Mouse (Mus musculus) testis, adult 2 months (tissue): ENCODE measurements around the gene Abcd2.

Source experiments
- CTCF ChIP-seq: fragments of 200-500 bp; IDR thresholded peaks from 2 replicates; pipeline ENCODE4 v1.5.1; 2012; ENCODE audit warnings: low read depth, mild to moderate bottlenecking, inconsistent platforms, low read length, moderate library complexity; ENCODE audit not compliant: control insufficient read depth, insufficient read depth, insufficient replicate concordance
- POLR2A ChIP-seq: fragments of 200-500 bp; IDR thresholded peaks from 2 replicates; pipeline ENCODE4 v1.6.1; 2012; ENCODE audit warnings: low read depth, mild to moderate bottlenecking, inconsistent platforms, low read length, moderate library complexity; ENCODE audit not compliant: control insufficient read depth

DNA sequence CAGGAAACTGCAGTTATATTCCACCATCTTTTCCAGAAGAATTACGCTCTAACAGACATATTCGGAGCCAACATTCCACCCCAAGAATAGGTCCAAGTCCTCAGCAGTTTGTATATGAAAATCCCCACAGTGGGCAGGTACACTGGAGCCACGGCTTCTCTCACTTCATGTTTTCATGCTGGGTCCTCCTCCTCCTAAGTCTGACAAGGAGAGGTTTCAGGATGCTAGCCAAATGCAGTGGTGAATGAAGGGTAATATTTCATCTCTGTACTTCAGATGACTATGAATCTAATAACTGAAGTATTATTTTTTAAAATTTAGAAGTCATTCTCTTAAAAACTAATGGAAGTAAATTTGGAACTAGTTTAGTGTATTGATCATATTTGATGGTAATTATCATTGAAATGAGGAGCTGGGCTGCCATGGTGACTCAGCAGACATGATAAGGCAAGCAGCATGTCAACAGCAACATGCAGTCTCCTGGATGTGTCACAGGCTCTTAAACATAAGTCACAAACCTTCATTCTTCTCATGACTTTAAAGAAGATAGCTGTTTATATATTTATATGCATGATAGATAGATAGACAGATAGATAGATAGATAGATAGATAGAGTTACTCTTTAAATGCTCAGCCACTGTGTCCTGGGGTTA lies 49.2 kb upstream of the Abcd2 start:
- TF ChIP-seq POLR2A: no peak
- no peak for TF ChIP-seq CTCF
